Mouse (Mus musculus) liver, postnatal 0 days (tissue): ENCODE measurements around the gene Slc7a11.

ENCODE experiments used
- CTCF ChIP-seq: sonication (generic); IDR thresholded peaks from 2 replicates; pipeline ENCODE4 v1.5.1; 2016; ENCODE audit warnings: antibody characterized with exemption, low read depth
- EP300 ChIP-seq: IDR thresholded peaks from 2 replicates; pipeline ENCODE4 v1.6.1; 2016; ENCODE audit warnings: antibody characterized with exemption, low read depth, mild to moderate bottlenecking

- TF ChIP-seq CTCF: no peak
- TF ChIP-seq EP300: no peak
Observed at GRCm38 (mm10) chr3:49886220-49886945, 557.0 kb downstream of the Slc7a11 start.
